Mouse (Mus musculus) cerebellum, postnatal 4 days (tissue): ENCODE results near the gene Dusp5.

Experiments used
- DNase-seq, 2 experiments: peaks; one replicate each; pipeline ENCODE4 v3.0.0; 2022; ENCODE audit warnings: low spot score in 2 of 2, mixed read lengths in 1 of 2

The Dusp5 gene

GRCm38 (mm10) chr19:53543602-53544001, 14.7 kb downstream of the Dusp5 start:
- DNase-seq, result no peak

- no peak for DNase-seq
Measured at GRCm38 (mm10) chr19:53544923-53545561, 16.1 kb downstream of the Dusp5 start.

GRCm38 (mm10) chr19:53547597-53547996, 18.7 kb downstream of the Dusp5 start:
- DNase-seq, result no peak

- DNase-seq, result no peak
Measured at GRCm38 (mm10) chr19:53550972-53551371, 22.1 kb downstream of the Dusp5 start.

- DNase-seq, result no peak
Measured at GRCm38 (mm10) chr19:53552216-53552786, 23.4 kb downstream of the Dusp5 start.

- DNase-seq, result no peak
Measured at GRCm38 (mm10) chr19:53552795-53553194, 23.9 kb downstream of the Dusp5 start.

- DNase-seq, result no peak
Measured at GRCm38 (mm10) chr19:53554402-53554801, 25.5 kb downstream of the Dusp5 start.

- DNase-seq, result no peak
Measured at GRCm38 (mm10) chr19:53554981-53555616, 26.2 kb downstream of the Dusp5 start.

- DNase-seq, result no peak
Measured at GRCm38 (mm10) chr19:53556841-53557240, 27.9 kb downstream of the Dusp5 start.

- no peak for DNase-seq
Measured at GRCm38 (mm10) chr19:53557267-53557936, 28.5 kb downstream of the Dusp5 start.

GRCm38 (mm10) chr19:53560436-53560835, 31.5 kb downstream of the Dusp5 start:
- DNase-seq, result no peak

GRCm38 (mm10) chr19:53564174-53564573, 35.3 kb downstream of the Dusp5 start:
- DNase-seq, result no peak

- DNase-seq, result no peak
Measured at GRCm38 (mm10) chr19:53565565-53566277, 36.8 kb downstream of the Dusp5 start.

GRCm38 (mm10) chr19:53567864-53568263, 39.0 kb downstream of the Dusp5 start:
- DNase-seq, result no peak

GRCm38 (mm10) chr19:53568553-53568952, 39.6 kb downstream of the Dusp5 start:
- no peak for DNase-seq

GRCm38 (mm10) chr19:53571056-53571455, 42.1 kb downstream of the Dusp5 start:
- no peak for DNase-seq

- no peak for DNase-seq
Measured at GRCm38 (mm10) chr19:53571501-53572428, 42.9 kb downstream of the Dusp5 start.

GRCm38 (mm10) chr19:53572607-53573006, 43.7 kb downstream of the Dusp5 start:
- no peak for DNase-seq

GRCm38 (mm10) chr19:53573151-53573550, 44.2 kb downstream of the Dusp5 start:
- DNase-seq, result no peak

- DNase-seq, result no peak
Measured at GRCm38 (mm10) chr19:53574131-53574530, 45.2 kb downstream of the Dusp5 start.

- DNase-seq, result no peak
Measured at GRCm38 (mm10) chr19:53574546-53574945, 45.6 kb downstream of the Dusp5 start.
